Mouse (Mus musculus) mature B cell (primary cell): Measurements from ENCODE around the gene Vasp.

ENCODE experiments used
- in situ Hi-C: fragments of 300-500 bp; cut with MboI; formaldehyde crosslinking; loops from 2 replicates; pipeline ENCODE4 v1.14.3; 2019

The Vasp gene

DNA sequence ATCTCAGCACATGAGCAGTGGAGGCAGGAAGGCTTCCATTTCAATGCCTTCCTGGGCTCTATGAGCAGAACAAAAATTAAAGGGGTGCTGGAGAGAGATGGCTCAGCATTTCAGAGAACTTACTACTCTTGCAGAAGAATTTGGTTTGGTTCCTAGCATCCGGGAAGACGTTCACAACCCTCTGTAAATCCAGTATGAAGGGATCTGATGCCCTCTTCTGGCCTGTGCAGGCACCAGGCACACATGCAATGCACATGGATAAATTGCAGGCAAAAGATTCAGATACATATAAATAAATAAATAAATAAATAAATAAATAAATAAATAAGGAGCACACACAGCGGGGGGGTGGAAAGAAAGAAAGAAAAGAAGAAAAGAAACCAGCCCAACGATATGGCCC lies 4.6 kb upstream of the Vasp start:
- in situ Hi-C loops, result loop anchor here (10.0 kb wide), 1 partner anchor 111 kb away; the partner anchor contains the start of gene Gipr

DNA sequence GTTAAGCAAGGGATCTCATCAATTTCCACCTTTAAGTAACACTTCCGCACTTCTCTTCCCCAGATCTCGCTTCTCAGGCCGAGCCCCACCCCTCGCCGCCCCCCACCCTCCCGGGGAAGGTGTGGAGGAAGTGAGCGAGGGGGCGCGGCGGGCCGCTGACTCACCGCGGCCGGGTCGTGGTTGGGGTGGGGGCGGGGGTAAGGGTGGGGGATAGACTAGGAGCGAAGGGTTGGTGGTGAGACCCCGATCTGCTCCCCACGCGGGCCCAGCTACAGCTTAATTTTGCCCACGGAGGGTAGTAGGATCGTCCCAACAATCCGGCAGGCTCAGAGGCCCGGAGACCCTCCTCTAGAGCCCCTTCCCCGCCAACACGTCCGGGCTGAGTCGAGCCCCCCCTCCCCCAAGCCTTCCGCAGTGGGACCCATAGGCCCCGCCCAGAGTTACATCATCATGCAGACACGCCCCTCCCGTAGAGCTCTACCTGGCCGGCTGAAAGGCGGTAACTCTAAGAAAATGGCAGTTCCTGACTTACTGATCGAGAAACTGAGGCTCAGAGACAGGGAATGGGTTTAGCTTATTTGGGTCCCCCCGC lies 652 bp upstream of the Vasp start:
- in situ Hi-C loops, result loop anchor here (10.0 kb wide), 1 partner anchor 107 kb away; the partner anchor contains the start of gene Gipr

DNA sequence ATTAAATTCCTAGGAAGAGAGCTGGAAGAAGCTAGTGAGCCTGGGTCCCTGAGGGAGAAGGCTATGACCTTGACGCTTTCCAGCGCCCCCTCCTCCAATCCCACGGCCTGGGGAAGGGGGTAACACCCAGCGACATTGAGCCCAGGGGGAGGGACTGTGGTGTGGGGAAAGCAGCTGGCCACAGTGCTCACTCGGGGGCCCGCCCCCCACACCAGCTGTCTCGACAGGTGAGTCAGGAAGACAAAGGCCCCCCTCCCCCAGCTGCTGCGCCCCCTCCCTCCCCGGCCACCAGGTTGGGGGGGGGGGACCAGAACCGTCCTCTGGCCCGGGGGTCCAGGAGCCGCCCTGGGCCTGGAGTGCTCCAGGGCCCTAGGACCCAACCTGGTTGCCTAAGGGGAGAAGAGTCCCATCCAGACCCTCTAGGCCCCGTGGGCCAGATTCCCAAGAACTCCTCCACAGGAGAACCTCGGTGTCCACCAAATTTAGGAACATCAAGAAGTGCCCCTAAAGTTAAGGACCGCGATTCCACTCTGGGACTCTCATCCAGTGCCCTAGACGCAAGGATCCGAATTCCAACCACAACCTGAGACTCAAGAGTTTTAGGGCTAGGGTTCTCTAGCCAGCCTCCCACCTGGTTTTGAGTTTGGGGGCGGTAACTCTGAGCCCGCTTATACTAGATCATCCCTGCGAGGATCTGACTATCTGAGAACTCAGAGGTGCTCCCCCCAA lies 944 bp downstream of the Vasp start:
- in situ Hi-C loops, result loop anchor here (10.0 kb wide), 1 partner anchor 106 kb away; the partner anchor contains the start of gene Gipr

DNA sequence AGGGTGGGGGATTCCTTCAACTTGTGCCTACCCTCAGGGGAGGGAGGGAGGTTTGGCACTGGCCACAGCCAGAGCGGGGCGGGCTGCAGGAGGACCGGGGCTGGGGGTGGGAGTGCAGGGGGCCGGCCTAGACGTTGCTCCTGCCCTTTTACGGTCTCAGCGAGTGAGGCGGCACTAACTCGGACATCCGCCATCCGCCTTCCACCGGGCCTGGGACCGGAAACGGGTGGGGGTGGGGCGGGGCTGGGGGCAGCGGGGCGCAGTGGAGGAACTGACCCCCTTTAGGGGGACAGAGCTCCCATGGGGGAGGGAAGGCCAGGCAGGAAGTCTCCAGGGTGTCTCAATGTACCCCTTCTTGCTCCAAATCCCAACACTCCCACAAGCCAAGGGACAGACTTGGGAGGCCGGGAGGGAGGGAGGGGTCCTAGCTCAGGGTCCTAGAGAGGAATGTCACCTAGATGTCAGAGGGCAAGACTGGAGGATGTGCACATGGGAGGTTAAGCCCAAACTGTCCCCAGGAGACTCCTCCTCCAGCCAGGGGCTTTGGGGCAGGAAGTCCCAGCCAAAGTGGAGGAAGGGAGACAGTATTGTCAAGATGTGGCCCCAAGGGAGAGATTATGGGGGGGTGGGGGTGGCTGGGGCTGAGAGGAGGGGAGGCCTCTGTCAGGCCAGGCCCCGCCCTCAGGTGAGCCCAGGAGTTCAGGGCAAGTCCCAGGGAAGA lies 1.7 kb downstream of the Vasp start:
- in situ Hi-C loops, result loop anchor here (10.0 kb wide), 1 partner anchor 105 kb away; the partner anchor contains the start of gene Gipr

DNA sequence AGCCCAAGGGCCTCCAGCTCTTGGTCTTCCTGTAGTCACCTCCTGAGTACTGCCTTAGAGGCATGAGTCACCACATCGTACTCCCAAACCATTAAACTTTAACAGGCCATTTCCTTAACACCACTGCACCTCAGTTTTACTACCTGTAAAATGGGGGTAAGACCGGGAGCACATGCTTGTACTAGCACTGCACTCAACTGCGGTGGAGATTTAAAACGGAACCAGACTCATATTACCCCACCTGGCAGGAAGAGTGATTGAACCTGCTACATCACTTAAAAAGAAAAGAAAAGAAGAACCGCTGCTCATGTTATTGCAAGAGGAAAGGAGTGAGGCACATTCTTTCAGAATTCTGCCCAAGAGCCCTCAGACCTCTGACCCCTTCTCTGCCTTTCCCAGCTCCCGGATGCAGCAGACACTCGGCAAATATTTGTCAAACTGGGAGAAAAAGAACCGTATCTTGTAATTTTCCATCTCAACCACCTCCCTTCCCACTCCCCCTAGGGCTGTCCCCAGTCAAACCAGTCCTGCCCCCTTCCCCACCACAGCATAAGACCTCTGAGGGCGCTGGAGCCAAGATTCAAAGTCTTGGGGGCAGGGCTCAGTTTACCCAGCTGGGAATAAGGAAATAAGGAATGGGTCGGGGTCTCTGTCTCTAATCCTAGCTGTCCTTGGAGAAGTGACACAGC lies 2.5 kb downstream of the Vasp start:
- in situ Hi-C loops, result no loop called here

DNA sequence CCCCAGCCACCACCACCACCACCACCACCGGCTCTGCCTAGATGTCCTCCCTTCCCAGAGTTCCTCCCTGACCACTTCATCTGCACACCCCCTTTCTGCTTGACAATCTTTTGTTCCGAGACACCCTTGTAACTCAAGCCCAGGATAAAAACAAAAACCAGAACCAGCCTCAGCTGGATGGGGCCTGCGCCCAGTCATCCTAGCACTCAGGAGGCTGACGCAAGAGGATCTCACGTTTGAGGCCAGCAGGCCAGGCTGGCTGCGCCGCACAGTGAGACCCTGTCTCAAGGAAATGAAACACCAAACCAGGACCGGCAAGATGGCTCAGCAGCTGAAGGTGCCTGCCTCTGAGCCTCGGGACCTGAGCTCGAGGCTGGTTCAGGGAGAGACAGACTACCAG lies 4.6 kb downstream of the Vasp start:
- in situ Hi-C loops, result no loop called here

DNA sequence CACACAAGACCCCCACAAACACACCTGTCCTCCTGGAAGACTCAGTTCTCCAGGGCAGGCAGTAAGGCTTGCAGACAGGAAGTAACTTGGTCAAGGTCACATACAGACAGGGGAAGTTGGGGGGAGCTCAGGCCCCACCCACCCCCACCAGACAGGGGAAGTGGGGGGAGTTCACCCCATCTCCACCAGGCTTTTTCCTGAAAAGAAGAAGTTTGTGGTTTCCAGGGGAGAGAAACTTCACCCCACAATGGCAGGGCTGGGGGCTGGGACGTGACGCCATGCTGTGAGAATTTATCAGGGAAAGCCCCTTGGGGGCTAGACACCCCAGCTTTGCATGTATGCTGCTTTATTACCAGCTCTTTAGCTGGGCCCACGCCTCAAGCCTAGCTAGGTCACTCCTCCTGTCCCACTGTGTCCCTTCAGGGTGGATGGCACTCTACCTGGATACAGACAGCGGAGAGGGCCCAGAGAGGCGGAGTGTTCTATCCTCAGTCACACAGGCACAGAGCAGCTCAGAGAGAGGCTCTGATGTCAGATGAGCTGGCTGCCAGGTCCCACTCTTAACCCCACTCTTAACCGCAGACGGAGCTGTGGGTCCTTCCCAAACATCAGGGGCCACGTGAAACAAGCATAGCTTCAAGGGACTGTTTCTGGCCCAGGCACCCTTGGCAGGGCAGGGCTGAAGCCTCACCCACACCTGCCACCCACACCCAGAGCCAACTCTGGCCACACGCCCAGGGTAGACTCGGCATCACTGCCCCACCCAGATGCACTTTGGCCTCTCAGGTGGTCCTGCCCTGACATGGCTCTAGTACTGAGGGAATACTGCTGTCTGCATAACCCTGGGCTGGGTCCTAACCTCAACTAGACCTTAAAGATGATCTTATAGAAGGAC lies 5.4 kb downstream of the Vasp start:
- in situ Hi-C loops, result no loop called here

DNA sequence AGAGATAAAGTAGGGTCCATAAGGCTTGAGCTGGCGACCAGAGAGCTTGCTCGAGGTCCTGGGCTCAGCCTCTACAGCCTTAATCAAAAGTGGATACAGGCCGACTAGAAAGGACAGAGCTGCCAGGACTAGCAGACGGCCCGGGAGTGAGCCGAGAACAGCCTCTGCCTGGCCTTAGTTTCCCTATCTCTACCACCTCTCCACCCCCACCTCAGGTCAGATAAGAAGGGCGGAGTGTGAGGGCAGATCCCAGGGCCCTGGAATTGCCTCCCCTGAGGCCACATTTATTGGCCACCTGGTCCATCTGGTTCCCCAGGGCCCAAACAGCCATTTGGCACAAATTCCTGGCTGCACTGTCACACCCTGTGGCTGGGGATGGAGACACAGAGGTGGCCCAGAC lies 6.5 kb downstream of the Vasp start:
- in situ Hi-C loops, result no loop called here

DNA sequence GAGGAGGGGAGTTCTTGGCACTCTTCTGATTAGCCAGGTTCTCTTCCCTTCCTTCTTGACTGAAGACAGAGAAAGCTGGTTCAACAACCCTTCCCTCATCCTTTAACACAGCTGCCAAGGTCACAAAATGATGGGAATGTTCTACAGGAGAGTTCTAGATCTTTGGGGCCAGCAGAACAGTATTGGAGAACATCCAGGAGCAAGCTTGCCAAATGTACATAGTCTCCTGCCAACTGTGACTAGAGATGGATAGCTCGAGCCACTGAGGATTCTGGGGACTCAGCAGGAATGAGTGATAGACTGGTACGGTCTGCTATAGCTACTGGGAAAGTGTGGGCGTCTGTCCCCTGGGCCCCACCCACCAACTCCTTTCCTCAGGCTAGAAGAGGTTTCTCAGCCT lies 13.3 kb downstream of the Vasp start:
- in situ Hi-C loops, result no loop called here

DNA sequence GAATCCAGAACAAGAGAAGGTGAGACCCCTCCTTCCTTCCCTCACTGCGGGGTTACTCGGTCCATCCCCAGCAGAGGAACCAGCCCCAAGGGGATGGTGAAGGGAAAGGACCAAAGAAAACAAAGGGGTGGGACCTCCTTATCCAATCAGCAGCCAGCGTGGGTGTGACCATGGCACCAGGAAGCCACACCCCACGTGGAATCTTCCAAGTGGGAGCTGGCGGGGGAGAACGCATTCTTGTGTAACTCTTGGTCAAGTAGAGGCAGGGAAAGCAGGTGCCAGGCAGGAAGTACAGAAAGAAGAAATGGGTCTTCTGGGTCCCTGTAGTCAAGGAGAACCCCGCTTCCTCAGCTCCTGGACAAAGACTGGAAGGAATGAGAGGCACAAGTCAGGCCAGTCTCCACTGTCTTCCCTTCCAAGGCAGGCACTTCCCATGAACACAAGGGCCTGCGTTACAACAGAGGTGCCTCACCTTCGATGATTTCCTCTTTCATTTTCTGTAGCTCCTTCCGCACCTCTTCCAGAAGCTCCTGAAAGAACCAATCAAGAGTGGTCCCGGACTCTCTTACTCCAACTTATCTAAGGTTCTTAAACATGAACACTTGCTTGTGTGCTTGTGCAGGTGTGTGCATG lies 14.1 kb downstream of the Vasp start:
- in situ Hi-C loops, result no loop called here

DNA sequence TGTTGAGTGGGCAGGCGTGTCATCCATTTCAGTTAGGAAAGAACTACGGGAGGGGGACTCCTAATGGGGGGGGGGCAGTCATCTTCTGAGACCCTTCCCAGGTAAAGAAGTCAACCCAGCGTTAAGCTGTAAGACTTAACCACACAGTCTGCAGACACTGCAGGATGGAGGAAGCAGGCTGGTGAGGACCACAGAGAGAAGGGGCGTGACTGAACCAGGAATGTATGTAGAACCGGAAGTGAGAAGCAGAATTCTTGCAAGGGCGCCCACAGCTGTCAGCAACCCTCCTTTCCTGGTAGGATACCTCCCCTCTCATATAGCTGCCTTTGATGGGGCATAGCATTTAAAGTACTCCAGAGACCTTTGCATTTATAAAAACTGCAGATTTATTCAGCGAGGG lies 15.1 kb downstream of the Vasp start:
- in situ Hi-C loops, result no loop called here

DNA sequence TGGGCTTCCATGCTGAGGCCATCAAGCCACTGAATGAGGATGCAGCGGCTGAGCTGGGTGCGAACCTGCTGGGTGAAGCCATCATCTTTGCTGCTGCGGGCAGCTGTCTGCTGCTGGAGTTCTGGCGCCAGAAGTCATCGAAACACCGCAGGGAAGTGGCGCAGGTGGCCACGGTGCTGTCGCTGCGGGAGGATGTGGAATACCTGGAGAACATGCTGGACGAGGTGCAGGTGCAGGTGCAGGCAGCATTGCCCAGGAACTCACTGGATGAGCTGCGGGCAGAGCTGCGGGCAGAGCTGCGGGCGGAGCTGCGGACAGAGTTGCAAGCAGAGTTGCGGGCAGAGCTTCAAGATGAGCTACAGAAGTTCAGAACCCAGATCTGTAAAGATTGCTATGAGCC lies 16.2 kb downstream of the Vasp start:
- in situ Hi-C loops, result no loop called here

DNA sequence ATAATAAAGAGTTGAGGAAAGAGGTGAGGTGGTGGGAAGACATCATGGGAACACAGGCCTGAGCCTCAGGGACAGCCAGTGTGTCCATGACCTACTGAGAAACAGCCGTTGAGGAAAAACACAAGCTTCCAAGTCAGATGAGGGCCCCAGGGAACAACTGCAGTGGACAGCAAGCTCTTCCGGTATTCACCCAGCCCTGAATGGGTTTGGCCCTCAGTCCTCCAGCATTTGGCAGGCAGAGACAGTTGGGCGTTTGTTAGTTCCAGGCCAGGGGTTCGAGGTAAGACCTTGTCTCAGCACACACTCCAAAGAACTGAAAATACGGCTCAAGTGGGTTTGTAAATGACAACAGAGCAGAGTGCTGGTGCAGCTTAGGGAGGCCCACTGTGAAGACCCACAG lies 18.2 kb downstream of the Vasp start:
- in situ Hi-C loops, result no loop called here

DNA sequence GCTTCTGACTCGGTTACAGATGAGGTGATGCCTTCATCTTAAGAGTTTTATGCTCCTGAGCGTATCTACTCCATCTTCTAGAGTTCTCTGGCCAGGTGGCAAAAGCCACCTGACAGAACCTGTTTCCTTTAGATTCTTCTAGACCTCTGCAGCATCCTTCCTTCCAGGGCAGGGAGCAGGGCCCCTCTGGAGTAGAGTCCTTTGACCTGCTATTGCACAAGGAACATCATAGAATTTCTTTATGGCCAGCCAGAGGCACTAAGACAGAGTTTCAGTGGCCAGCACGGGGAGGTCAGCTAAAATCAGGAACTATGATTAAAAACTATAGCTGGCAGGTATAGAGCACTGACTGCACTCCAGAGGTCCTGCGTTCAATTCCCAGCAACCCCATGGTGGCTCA lies 19.5 kb downstream of the Vasp start:
- in situ Hi-C loops, result no loop called here

DNA sequence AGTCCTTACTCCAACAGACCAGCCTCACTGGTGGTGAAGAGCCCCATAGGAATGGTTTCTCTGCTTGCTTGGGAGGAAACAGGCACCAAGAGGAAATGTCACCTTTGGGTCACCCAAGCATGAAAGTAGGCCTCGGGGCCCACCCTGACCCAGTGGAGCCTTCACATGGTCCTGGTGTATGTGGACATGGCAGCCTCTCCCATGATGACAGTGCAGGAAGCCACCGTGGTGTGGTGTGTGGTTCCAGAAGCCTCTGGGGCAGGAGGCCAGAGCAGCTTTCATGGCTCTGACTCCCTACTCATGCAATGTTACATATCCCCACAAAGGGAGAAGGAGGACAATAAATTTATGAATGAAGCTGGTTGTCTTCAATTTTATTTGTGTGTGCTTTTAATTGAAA lies 24.1 kb downstream of the Vasp start:
- in situ Hi-C loops, result no loop called here

DNA sequence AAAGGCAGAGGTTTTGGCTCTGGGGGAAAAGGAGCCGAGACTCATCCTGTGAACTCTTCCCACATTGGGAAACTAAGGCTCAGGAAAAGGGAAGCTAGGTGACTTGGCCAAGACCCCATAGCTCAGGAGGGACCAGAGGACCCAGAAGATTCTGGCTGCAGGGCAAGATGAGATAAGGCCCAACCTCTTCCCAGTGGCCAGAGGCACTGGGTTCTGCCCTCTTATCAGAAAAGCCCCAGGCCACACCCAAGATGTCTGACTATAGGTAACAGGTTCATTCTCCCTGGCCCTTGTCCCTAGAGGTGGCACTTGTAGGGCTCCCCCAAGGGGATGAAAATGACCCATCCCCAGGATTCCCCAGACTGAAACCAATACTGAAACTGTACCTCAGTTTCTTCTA lies 24.8 kb downstream of the Vasp start:
- in situ Hi-C loops, result no loop called here

DNA sequence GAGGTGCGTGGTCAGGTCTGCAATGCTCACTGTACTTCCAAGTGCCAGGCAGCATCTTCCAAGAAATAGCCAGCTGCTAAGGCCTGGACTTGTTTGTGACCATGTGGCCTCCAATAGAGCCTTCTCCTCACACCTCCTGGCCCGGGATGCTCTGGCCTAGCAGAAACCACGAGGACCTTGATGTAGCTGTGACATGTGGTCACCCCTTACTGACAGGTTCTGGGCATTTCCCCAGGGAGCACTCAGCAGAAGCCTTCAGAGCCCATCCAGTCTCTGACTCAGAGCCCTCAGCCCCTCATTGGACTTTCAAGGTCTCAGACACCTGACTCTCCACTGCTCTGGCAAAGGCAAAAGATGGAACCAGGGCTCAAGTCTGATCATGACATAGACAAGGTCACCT lies 26.5 kb downstream of the Vasp start:
- in situ Hi-C loops, result no loop called here

DNA sequence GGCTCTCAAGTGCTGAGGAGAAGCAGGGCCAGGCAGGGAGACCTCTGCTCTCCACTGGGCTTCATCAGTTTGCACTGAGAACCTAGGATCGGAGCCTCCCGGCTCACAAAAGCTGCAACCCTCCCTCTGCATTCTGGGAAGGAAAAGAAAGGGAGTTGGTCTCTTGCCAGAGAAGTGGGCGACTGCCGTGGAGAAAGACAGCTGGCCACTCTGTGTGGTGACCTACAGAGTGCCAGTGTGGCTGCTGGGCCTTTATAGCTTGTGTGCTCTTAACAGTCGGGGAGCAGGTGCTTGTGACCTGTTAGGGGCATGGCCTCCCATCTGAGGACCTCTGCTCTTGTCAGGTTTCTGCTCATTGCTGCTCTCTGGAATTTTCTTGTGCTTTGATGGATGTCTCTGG lies 27.8 kb downstream of the Vasp start:
- in situ Hi-C loops, result no loop called here

DNA sequence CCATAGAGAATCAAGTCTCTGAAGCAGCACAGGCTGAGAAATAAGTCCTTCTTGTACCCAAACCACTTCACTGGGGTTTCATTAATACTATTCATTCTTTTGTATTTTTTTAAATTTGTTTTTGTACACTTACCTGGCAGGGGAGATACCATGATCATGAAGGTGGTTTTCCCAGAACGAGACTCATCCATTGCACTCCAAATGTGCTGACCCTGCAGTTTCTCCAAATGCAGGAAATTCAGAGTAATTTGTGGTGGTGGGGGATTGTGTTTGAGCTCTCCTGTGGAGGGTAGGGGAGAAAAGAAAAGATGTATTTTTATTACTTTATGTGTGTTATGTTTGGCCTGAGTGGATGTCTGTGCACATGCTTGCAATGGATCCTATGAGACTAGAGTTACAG lies 29.6 kb downstream of the Vasp start:
- in situ Hi-C loops, result no loop called here

DNA sequence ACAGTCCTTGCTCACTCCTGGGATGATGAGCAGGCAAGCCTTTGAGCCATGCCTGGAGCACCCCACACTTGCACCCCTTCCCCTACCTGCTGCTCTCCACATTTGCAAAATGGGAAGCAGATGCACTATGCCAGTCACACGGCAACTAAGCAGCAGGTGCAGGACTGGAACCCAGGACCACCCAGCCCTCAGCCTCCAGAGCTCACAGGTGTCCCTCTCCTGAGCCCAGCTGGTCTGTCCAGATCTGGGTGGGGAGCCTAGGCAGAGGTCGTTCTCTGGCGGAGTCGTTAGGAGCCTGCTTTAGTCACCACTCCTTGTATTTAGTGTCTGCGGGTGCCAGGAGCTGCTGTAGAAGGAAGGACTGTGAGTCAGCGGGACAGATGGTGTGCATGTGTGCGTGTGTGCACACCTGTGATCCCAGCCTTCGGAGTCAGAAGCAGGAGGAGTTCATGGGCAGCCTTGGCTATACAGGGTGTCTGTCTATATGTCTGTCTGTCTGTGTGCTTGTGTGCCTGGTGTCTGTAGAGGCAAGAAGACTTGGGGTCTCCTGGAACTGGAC lies 30.6 kb downstream of the Vasp start:
- in situ Hi-C loops, result no loop called here

DNA sequence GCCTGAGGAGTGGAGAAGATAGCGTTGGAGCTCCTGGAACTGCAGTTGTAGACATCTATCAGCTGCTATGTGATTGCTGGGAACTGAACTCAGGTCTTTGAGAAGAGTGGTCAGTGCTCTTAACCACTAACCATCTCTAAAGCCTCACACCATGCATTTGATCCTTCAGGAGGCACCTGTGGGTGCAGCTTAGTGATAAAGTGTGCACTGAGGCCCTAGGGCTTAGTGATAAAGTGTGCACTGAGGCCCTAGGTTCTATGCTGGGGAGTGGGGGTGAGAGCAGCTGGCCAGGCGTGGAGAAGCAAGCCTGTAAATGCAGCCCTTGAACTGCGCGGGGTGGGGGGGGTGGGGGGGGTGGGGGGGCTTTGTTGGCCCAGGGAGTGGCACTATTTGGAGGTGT lies 31.6 kb downstream of the Vasp start:
- in situ Hi-C loops, result no loop called here
